Mouse (Mus musculus) common myeloid progenitor, adult 5-6 weeks (primary cell): ENCODE results near the gene Ugt2b38. TPM values are rescaled to one million over a fixed set of nuclear protein-coding genes. Genes with fewer than 3 reads are reported as not detected.
"Not testable (repeated sequence)": the region's sequence is repeated elsewhere in the genome, so short reads cannot be mapped to it uniquely, and the experiment has no call there.

ENCODE experiments used
- ATAC-seq: replicated peaks from 2 replicates; pipeline ENCODE4 v1.8.0; 2016; ENCODE audit warnings: low read depth, mild to moderate bottlenecking, moderate TSS enrichment, inconsistent platforms; ENCODE audit not compliant: poor library complexity, severe bottlenecking
- total RNA-seq: library from RNA; stranded (forward); fragments of 200-1000, 187-1606 nt; gene quantifications from 2 replicates; pipeline ENCODE4 v1.2.3, GENCODE M21; 2017

Gene Ugt2b38
- not detected in 2 replicates for total RNA-seq

- ATAC-seq = not testable (repeated sequence)
Observed at GRCm38 (mm10) chr5:87424041-87424440, at the start of gene Ugt2b38. Gene Ugt2b38, minus strand, starts transcription at chr5:87424203.

GRCm38 (mm10) chr5:87458810-87459209 is 34.8 kb upstream of the Ugt2b38 start:
- ATAC-seq = no peak

- no peak for ATAC-seq
Observed at GRCm38 (mm10) chr5:87457701-87458100, 33.7 kb upstream of the Ugt2b38 start.

- no peak for ATAC-seq
Observed at GRCm38 (mm10) chr5:87456216-87456850, 32.3 kb upstream of the Ugt2b38 start.

- ATAC-seq = no peak
Observed at GRCm38 (mm10) chr5:87455519-87455918, 31.5 kb upstream of the Ugt2b38 start.

- not testable (repeated sequence) for ATAC-seq
Observed at GRCm38 (mm10) chr5:87452514-87452913, 28.5 kb upstream of the Ugt2b38 start.

DNA sequence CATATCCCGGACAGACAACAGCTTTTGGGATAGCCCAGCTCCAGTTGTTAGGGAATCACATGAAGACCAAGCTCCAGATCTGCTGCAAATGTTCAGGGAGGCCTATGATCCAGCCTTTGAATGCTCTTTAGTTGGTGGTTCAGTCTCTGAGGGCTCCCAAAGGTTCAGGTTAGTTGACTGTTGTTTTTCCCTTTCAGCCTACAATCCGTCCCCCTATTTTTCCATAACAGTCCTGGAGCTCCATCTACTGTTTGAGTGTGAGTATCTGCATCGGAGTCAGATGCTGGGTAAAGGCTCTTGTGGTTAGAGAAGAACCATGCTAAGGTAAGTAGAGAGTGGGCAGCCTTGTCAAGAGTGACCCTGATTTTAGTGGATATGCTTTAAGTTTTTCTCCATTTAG is 12.3 kb upstream of the Ugt2b38 start:
- no peak for ATAC-seq

DNA sequence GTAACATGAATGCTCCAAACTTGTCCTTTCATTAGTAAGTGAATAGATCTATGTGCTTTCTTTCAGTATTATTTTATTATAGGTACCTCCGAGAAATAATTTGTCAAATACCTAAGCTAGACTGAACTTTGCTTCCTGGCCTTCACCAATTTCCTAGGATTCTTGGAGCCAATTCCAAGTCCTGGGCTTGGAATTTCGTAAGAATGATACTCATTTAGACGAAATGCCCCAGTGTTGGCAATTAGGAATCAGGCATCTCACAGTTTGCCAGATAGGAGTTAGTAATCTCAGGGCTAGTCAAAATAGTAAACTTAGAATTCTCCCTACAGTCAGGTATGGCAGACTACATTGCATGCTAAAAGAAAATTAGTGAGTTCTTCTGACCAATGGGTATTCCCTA is 1.7 kb upstream of the Ugt2b38 start:
- ATAC-seq = no peak

GRCm38 (mm10) chr5:87396968-87397367 is 27.0 kb downstream of the Ugt2b38 start:
- no peak for ATAC-seq

DNA sequence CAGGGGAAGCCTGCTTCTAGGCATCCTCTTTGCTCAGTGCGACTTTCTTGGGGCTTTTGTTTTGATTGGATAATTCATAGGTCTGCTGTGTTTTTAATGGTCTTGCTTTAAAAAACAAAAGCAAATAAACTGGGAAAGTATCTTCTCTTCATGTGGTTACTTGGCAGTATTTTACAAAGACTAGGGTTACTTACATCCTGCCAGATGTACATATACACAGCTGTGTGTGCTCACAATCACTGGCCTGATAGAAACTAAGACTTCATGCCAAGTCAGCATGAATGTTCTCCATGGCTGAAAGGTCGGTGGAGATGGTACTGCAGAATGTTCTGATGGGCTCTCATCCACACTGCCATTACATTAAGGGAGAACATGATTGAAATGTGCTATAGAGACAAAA is 33.2 kb downstream of the Ugt2b38 start:
- no peak for ATAC-seq

DNA sequence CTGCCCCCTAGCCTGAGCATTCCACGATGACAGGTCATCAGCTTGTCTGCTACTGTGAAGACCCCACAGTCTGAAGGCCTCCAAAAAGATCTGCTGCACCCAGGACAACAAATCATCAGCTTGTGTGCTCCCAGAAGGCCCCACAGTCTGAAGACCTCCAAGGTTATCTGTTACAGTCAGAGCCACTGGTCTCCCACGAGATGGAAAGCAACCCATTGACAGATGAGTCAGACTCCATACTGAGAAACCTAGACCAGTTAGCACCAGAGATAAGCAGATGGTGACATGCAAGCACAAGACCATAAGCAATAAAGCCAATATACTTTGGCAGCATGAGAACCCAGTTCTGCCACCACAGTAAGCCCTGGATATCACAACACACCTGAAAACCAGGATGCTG is 43.8 kb downstream of the Ugt2b38 start:
- no peak for ATAC-seq

- no peak for ATAC-seq
Observed at GRCm38 (mm10) chr5:87379825-87380224, 44.2 kb downstream of the Ugt2b38 start.

DNA sequence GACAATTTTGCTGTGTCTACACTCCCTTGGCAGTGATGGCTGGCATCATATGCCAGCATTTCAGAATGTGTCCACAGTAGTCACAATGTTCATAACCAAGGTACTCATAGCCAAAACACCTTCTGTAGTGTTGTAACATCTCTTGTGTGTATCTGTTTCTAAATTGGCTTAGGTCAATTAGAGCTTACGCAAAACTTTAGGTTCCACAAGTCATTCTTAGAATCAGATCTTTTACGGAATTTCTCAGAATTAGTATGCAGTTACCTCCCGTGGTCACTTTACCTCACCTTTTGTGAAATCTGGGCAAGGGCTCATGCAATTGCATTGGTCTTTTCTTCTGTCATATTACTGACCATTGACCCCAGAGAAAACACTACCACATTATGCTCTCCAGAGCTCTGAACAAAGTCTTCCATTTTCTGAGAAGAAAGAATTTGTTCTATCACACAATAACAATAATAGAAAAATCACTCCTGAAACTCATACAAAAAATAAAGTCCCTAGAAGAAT is 48.1 kb downstream of the Ugt2b38 start:
- no peak for ATAC-seq

DNA sequence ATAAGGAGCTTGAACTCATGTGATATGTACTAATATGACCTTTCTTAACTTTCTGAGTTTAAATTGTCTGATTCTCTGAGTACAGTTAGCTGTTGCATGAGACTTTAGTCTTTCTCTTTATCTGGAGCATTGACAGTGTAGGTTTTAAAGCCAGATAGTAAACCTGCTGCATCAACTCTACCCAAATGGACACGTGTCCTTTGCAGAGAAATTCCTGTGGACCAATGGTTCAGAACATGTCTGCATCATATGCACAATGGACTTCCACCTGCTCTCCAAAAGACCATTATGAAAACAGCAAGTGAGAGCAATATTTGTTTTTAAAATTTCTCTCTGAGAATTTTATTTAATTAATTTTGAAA is 50.5 kb downstream of the Ugt2b38 start:
- ATAC-seq = no peak

- not testable (repeated sequence) for ATAC-seq
Observed at GRCm38 (mm10) chr5:87372788-87373501, 51.1 kb downstream of the Ugt2b38 start.

Other genes starting within 250 kb of the Ugt2b38 start
- not detected in 2 replicates for gene Ugt2b37, start 169.4 kb downstream of the Ugt2b38 start, total RNA-seq
- not detected in 2 replicates for gene Ugt2a3, start 87.0 kb downstream of the Ugt2b38 start, total RNA-seq
- not detected in 2 replicates for gene Ugt2a2, start 58.1 kb upstream of the Ugt2b38 start, total RNA-seq
- not detected in 2 replicates for gene Gm43638, start 62.6 kb upstream of the Ugt2b38 start, total RNA-seq
- gene Ugt2a1, start 66.7 kb upstream of the Ugt2b38 start, total RNA-seq = not detected in 2 replicates
- gene Sult1b1, start 114.0 kb upstream of the Ugt2b38 start, total RNA-seq = not detected in 2 replicates
- not detected in 2 replicates for gene Sult1d1, start 144.8 kb upstream of the Ugt2b38 start, total RNA-seq
- gene Sult1e1, start 167.4 kb upstream of the Ugt2b38 start, total RNA-seq = not detected in 2 replicates
- gene Csn1s1, start 242.0 kb upstream of the Ugt2b38 start, total RNA-seq = not detected in 2 replicates